Mouse (Mus musculus): ENCODE data around the gene Nme1.

- TF ChIP-seq CTCF (IDR thresholded peaks at IDR 0.05; ENCODE audit: low read depth, low read length) (no peak), POLR2A (IDR thresholded peaks at IDR 0.05; ENCODE audit: insufficient read depth, low read length) (no peak), EP300 (IDR thresholded peaks at IDR 0.05; ENCODE audit: insufficient read depth, low read depth, low read length) (no peak)
Observed at GRCm38 (mm10) chr11:93988328-93989062, 20.2 kb upstream of the Nme1 start.
